Mouse (Mus musculus): ENCODE results near the gene Gm10053.
"Not testable (repeated sequence)": the region's sequence is repeated elsewhere in the genome, so short reads cannot be mapped to it uniquely, and the experiment has no call there.

The Gm10053 gene

DNA sequence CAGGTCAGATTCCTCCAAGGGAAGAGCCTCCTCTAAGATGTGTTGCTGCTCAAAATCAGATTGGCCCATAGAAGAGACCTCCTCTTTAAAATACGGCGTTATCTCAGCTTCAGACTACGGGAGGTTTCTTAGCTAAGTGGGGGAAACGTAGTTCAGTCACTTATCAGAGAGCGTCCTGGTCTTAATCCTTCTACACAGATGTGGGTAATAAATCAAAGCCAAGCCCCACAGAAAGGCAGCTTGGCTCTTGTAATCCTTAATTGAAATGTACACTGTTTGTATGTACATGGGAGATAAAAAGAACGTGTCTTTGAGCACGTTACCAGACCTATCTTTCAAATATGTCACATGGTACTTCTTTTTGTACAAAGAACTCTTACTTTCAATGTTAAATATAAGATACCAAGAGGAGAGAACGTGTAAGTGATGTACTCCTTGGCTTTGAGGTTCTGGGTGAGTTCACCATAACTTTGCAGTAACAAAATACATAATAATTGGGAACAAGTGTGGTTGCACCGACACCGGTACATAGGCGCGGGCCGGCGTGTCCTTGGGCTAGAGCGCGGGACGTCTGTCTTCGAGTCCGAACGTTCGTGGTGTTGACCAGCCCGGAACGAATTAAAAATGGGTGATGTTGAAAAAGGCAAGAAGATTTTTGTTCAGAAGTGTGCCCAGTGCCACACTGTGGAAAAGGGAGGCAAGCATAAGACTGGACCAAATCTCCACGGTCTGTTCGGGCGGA is at the start of gene Gm10053:
Gene Gm10053 (plus strand): TSS at position 558 of the 742 bp plus-strand sequence.
- not testable (repeated sequence) for DNase-seq (ENCODE audit: low read depth, low spot score)

DNA sequence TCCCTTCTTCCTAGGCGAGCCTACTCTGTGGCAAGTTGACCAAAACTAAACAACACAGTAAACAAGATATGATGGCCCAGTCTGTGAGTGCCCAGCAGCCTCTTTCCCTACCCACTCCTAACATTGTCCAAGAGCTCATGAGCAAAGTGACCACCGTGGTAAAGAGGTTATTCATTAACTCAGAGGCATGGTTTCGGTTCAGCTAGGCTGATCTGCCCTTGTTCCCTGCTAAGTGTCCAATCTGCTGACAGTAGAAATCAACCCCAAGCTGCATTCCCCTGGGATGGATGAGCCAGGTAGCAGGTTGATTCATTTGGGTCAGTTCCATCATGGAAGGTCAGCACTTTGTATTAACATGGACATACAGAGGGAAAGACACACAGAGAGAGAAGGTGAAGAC is 33.4 kb upstream of the Gm10053 start:
- no peak for DNase-seq (ENCODE audit: low read depth, low spot score)

DNA sequence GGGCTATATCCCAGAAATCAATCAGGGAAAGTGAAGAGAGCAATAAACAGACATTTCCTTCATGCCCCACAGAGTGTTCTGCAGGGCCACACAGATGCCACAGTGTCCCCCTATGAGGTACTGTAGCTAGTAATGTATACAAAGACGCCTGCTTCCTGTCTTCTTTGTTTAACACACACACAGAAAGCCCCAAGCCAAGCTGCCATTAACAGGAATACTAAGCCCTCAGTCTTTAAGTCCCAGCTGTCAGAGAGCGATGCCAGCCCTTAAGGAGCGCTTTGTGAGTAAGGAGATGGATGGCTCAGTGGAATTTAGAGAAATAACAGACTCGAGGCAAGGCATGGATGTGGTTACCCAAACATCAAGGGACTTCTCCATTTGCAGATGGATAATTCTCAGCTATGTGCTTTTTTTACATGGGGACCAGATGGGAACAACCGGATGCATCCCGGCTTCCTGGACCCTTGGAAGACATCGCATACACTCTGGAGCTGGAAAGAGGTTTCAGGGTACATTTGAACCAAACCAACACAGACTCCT is 30.4 kb upstream of the Gm10053 start:
- DNase-seq (ENCODE audit: low read depth, low spot score): no peak

DNA sequence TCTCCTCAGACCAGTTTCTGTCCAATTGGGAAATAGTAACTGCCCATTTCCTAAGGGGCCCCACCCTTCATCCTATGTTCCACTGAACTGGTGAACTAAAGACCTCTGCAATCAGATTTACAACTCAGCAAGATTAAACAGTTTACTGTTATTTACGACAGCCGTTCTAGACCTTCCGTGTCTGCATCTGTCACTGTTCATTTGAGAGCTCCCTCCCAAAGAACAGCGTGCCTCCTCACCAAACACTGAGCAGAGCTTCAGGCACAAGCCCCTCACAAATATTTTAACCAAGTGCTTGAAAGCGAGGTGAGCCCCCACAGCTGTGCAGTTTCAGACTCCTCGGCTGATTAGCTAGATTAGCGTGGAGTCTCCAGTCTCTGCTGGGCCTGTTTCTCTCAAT is 27.1 kb upstream of the Gm10053 start:
- no peak for DNase-seq (ENCODE audit: low read depth, low spot score)

DNA sequence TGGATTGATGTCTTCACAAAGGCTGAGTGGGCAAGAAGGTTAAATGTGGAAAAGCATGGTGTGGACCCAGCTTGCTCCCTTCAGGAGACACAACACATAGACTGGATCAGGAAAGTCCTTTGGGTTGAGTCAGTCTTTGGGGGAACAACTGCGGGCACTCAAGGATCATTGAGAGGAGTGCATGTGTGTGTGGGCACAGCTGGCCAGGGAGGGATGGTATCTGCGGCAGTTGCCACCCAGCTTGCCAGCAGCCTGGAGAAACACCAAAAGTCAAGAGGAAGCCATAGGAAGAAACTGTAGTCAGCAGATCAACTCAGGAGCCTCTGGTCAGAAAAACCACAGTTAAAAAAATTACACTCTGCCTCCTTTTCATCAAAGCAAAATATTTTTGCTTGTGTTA is 26.6 kb upstream of the Gm10053 start:
- DNase-seq (ENCODE audit: low read depth, low spot score): no peak

DNA sequence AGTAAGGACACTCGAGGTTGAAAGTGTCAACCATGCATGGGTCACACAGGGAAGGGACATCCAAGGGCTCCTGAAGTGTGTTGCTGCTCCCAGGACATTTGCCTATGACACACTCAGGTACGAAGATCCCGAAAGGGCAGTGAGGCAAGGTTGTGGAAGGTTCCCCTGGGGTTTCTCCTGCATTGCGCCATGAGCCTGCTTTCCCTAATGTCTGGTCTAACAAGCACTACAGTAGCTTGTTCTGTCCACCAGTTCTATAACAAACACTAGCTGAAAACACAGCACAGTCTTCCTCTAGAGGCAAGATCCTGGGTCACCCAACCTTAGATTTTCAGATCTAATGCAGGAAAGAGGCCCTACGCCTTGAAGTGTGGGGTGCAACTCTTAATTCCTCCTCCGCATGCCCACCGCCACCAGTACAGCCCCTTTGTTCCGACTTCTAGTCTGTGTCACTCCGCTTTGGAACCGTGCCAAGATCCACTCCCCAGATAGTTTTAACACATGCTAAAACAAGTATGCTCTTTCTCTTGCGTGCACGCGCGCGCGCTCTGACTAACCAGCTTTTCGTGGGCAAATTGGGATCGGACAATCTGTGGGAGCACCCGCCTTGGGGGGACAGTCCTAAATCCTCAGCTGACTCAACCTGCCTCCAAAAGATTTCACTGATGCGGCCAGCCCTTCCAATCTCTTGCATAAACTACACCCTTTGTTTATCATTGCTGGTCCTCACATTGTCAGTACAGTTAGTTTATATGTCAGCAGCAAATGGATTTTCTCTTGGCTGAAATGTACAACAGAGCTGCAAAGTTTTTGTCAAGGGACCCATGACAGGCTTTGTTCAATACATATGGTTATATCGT is 23.8 kb upstream of the Gm10053 start:
- no peak for DNase-seq (ENCODE audit: low read depth, low spot score)

DNA sequence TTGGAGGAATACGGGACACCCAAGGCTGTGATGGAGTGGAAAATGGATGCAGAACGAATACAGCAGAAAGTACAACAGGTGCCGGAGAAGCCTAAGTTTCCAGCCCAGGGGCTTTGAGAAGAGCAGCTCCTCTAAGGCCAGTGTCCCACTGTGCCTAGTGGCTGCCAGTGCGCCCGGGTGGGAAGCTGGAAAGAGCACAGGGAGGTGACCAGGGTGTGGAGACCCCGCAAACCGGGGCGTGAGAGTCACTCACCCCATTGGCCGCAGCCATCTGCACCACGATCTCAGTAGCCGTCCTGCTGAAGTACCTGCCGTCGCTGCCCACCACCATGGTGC is 14.2 kb upstream of the Gm10053 start:
- DNase-seq (ENCODE audit: low read depth, low spot score): no peak

DNA sequence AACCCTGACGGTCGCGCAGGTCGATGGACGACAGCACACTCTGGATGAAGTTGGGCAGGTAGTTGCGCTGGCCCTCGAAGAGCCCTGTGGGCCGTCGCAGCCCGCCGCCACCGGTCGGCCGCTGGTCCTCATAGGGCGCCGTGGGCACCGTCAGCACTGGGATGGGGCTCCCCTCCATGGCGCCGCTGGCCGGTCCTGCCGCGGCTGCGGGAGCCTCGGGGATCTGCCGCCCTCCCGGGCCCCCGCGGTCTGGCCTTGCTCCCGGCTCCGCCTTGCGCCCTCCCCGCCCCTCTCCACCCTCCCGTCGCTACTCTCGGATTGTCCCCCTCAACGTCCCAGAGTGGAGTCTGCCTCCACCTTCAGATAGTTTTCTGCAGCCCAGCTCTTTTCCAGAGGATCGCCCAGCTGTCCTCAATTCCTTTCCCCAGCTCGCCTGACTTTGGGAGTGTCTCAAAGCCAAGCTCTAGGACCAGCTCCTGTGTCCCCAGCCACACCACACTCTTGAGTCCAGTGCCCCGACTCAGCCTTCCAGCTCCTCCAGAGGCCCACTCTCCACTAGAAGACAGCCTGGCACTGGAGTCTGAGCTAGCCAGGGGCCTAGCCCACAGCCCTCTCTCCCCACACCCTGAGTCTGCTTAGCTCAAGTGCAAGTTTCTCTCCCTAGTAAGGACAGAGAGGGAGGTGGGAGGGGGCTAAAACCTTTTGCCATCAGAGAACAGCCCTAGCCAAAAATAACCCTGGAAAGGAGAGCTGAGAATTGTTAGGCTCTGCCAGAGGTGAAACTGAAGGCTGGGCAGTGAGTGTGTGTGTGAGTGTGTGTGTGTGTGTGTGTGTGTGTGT is 13.7 kb upstream of the Gm10053 start, which contains the start of gene Pgm5:
Gene Pgm5 (minus strand): TSS at position 244 of the 840 bp plus-strand sequence.
- no peak for DNase-seq (ENCODE audit: low read depth, low spot score)

DNA sequence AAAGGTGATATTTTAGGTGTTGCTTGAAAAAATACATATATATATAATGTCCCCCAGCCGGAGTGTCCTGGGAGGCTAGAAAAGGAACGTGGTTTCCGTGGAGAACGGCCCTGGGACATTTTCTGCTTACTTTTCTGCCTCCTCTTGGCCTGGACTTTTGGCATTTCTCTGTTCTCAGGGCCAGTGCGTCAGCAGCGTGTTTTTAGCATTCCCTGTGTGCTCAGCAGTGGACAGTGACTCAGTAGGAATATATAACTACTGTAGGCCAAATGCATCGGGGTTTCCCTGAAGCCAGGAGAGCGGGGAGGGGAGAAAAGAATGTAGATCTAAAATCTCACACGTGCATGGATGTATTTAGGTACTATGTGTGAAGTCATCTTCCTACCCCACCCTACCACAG is 10.1 kb upstream of the Gm10053 start:
- DNase-seq (ENCODE audit: low read depth, low spot score): no peak

DNA sequence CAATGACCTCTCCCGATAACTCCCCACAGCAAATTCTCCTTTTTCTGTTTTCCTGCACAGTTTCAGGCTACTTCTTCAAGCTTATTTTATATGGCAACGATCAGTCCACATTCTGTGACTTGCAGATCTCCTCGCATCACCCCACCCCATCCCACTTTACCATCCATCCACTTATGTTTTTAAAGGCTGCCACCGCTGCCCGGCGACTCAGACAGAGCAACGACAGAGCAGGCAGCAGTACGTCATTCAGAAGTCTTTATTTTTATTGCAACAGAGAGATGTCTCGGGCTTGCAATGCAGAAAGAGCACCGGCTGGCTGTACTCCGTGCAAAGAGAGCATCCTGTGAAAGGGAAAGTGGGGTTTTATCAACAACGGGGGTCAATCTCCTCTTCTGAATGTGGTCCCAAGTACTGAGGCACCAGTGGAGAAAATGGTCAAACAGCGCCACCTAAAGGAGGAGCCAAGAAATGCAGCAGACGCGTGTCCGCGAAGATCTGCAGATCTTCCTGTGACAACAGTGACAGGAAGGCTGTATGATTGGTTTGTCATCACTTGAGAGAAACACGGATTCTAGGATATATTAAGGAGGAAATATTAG is 4.3 kb upstream of the Gm10053 start:
- peak; percentile 21 for DNase-seq (ENCODE audit: low read depth, low spot score)

DNA sequence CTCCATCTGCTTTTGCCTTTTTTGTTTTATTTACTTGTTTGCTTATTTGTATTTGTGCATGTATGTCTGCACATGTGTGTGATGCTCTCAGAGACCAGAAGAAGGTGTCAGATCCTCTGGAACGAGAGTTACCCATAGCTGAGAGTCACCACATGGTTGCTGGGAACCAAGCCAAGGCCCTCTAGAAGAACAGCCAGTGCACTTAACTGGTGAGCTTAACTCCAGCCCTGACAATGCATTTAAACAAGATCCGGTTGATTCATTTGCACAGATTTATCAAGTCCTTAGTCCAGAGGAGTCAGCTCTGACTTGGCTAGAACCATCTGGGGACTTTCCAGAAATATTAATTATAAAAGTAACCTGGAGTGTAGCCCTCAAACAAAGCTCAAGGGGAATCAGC is 1.6 kb upstream of the Gm10053 start:
- DNase-seq (ENCODE audit: low read depth, low spot score): no peak

DNA sequence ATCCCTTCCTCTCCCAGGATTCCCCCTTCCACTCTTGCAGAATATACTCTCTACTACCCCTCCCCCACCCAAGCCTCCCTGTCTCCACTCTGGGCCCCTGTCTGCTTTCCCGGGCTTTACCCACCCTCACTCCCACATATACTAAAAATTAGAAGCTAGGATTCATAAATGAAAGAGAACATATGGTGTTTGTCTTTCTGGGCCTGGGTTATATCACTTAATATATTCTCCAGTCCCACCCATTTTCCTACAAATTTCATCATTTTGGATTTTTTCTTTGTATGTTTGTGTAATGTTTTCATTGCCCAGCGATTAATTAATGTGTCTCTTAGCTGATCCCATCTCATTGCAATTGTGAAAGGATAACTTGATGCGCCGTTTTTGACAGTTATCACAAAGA is 5.8 kb downstream of the Gm10053 start:
- DNase-seq (ENCODE audit: low read depth, low spot score): no peak

DNA sequence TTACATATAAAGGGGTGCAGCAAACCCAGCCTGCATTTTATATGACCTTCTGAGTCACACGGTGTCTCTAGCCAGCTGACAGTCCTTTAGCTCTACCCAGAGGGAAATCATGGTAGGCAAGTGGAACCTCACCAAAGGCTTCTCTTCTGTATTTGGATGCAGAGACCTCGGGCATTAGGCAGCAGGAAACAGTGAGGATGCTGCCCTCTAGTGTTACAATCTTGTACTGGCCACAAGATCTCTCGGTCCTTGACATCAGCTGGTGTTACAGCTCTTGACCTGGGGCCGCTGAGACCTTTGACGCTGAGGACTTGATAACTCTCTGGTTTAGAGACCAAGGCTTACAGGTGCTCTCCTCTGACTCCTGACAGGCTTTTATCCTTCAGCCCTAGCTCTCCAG is 10.0 kb downstream of the Gm10053 start:
- DNase-seq (ENCODE audit: low read depth, low spot score): peak; percentile 5

DNA sequence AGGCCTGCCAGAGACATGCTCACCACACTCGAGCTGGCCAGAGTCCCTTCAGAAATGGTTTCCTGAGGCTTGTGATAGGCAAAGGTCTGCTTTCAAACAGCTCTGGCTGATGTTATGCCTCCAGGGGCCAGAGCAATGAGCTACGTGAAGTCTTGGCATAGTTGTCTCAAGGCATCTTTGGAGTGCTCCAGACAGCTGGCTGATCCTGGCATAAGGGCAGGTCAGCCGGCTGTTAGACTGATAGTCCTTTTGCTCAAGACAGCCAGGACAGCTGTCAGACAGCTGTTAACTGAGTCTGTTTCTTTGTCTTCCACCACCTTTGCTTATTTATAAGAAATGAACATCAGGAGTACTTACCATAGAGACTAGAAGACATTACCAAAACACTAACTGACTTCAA is 11.4 kb downstream of the Gm10053 start:
- no peak for DNase-seq (ENCODE audit: low read depth, low spot score)

DNA sequence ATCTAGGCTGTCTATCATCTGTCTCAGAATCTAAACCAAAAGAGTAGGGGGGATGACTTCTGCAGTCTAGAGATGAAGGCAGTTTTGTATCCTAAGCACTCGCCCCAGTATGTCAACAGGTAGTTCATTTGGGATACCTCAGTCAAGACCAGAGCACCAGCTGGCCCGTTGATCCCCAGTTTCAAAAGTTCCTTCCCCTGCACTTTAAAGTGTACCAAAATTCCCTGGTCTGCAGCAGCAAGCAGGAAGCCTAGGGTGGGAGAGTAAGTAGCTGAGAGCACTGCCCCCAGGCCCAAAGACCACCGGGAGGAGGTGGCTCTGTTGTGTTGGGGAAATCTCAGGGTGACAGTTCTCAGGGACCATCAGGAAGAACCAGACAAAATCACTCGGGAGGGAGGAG is 21.1 kb downstream of the Gm10053 start:
- no peak for DNase-seq (ENCODE audit: low read depth, low spot score)

DNA sequence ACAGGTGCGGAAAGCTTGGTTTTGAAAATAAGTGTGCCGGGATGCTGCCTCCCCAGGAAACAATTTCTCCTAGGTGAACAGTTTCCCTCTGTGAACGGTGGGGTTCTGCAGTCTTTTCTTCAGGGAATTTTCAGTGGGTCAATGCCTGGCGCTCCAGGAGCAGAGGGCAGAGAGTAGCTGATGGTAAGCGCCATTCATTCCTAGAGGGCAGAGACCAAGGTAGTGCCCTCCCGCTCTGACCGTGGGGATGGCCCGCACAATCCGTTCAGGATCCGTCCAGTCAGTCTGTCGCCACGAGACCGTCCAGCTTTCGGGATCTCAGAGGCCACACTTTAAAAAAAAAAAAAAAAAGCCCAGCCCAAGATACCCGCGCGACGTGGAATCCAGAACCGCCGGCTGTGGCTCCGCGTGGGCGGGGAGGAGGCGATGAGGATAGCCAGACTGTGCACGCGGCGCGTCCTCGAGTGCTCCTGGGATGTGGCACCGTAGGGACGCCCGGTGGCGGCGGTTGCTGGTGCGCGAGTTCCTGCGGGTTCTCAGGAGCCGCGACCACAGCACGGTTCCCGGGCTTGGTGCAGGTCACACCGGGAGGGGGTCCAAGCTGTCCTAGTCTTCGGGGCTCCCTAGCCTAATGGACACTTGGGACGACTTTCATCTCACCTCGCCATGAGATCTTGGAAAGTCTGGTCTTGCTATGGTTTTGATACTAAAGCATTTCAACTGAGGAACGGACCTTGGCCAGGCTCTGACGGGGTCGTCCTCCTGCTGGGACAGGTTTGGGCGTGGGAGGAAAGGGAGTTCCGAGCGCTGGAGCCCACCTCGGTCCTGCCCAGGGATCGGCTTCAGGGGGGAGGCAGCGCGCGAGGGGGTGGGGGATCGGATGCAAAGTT is 21.8 kb downstream of the Gm10053 start:
- no peak for DNase-seq (ENCODE audit: low read depth, low spot score)

DNA sequence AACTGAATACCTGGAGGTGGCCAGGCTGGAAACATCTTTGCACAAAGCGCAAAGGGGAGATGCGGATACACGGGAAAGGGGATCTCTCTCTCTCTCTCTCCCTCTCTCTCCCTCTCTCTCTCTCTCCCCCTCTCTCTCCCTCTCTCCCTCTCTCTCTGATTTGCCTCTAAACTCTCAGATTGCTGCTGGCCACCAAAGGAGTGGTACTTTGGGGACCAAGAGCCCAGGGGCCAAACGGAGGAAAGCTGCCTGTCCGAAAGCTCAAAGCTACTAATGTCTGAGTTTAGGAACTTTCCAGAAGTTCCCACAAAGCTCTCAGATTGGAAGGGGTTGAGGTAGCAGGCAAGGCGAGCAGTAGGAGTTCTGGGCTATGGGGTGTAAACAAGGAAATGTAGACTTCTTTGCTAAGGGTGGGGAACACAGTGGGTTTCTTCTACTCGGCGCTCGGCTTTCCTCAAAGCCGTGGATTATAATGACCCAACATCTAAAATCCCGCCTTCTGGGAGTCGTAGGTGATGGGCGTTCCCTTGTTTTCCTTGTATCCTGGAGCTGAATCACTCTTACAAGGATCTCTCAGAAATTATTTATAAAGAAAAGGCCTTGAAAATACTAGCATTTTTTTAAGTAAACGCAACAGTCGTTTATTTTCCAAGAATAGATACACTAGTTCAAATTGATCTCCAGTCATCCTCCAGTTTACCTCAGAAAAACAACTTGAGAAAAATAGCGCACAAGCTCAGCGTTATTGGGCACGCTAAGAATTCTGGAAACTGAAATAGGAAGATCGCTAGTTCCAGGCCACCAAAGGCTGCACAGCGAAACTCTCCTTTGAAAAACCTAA is 22.6 kb downstream of the Gm10053 start:
- no peak for DNase-seq (ENCODE audit: low read depth, low spot score)

DNA sequence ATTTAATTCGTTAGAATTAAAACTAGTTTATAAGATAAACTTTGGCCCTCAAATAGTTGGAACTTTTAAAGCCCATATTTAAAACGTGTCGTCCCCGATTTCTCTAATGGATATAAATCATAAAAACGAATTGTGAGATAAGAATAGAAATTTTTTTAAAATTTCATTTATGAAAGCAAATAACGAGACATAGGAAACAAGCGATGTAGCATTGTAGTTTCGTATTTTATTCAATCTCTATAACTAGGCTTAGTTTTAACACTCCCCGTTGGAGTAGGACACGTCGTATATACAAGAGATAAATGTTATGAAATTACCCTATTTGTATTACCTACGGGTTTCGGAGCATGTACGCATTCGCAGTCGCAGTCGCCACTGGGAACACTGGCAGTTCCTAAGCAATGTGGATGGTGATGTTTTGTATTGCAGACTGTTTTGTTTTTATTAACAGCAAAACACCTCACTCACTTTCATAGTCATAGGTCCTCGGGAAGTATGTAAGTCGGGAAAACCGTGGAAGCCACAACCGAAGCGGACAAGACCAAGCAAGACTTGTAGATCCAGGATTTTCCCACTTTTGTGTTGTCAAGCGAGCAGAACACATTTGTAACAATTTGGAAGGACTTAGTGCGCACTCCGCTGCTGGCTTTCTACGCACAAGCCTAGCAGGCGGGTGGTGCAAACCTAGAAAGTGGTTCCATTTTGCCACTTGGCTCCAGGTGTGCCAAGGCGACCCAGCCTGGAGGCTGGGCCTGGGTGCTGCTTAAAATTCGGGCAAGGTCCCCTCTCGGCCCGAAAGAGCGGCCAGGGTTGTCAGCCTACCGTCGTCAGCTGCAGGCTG is 23.5 kb downstream of the Gm10053 start:
- no peak for DNase-seq (ENCODE audit: low read depth, low spot score)
